Mouse (Mus musculus): Measurements from ENCODE around the gene Acsf3. TPM values are rescaled to one million over a fixed set of nuclear protein-coding genes. Genes with fewer than 3 reads are reported as not detected.
A peak's percentile ranks its signal among the peaks of the same experiment; 100 is the strongest.

Gene Acsf3
- polyA plus RNA-seq, 1 experiment from 2014 or later, result 8.5 TPM

DNA sequence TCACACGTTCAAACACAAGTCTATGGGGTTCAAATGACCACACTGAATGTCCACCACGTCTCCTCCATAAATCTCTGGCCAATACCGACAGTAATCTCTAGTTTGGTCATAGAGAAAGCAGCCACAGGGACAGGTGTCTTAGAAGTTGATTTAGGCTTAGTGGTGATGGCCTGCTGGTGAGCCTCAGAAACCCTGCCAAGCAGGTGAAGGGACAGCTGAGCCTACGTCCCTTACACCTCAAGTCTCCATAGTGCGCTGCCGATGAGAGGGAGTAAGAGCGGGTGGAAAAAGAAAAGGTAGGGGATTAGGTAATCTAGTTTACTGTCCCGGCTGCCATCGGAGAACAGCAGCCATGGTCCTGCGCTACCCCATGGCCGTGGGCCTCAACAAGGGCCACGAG, 60.9 kb downstream of the Acsf3 start:
- H3K4me3 ChIP-seq (replicated peaks), result no peak overlapping the region
- ATAC-seq (ENCODE audit: low read depth) (no peak), DNase-seq (no peak)
- peaks cover 35% of the 10 kb centered on the region for H3K27me3 ChIP-seq
- H3K4me1 ChIP-seq (replicated peaks), result no peaks in the 10 kb centered on the region; the same call in 1 of the 2 replicates
- H3K36me3 ChIP-seq, result no peaks in the 10 kb centered on the region
- WGBS (ENCODE audit: insufficient replicate concordance), result 77% methylated on average over 12 of the region's 12 CpGs
- H3K27ac ChIP-seq, result no peak overlapping the region
- no peak overlapping the region for H3K4me2 ChIP-seq
- no peaks in the 10 kb centered on the region for H3K9me3 ChIP-seq (replicated peaks)
- H3K9ac ChIP-seq, result no peak overlapping the region

- ATAC-seq (ENCODE audit: low read depth) (no peak), DNase-seq (no peak)
- WGBS (ENCODE audit: insufficient replicate concordance), result 72% methylated on average over 13 of the region's 13 CpGs
- Histone ChIP-seq H3K9me3 (replicated peaks) (no peaks in the 10 kb centered on the region), H3K27me3 (peaks cover 32% of the 10 kb centered on the region), H3K27ac (no peak overlapping the region), H3K9ac (no peak overlapping the region), H3K4me1 (replicated peaks) (no peaks in the 10 kb centered on the region; the same call in 1 of the 2 replicates), H3K4me3 (replicated peaks) (no peak overlapping the region), H3K4me2 (no peak overlapping the region), H3K36me3 (no peaks in the 10 kb centered on the region)
These were observed 61.4 kb downstream of the Acsf3 start for GRCm38 (mm10) chr8:122836696-122837095.

DNA sequence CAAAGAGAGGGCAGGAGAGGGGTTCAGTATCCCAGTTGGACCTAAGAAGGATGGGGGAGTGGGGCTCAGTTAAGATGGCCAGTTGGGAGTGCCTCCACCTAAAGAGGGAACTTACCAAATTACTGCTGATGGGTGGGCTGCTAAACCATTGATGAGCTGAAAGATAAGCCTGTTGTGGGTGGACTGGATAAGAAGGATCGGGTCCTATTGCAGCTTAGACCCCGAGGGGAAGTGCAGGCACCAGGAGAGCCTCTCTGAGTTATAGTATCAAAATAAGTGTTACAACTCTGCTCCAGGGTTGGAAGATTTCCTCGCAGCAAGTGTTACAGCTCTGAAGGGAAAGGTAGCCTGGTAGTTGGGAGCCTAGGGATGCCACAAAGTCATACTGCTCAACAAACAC, 68.9 kb downstream of the Acsf3 start:
- H3K4me3 ChIP-seq (replicated peaks), result no peak overlapping the region
- H3K9me3 ChIP-seq (replicated peaks), result no peaks in the 10 kb centered on the region
- ATAC-seq (ENCODE audit: low read depth), result no peak
- no peak overlapping the region for H3K9ac ChIP-seq
- no peak overlapping the region for H3K4me2 ChIP-seq
- H3K36me3 ChIP-seq, result no peaks in the 10 kb centered on the region
- peaks cover 4% of the 10 kb centered on the region; the same call in 1 of the 2 replicates for H3K4me1 ChIP-seq (replicated peaks)
- WGBS (ENCODE audit: insufficient replicate concordance), result 25% methylated on average over 3 of the region's 3 CpGs
- no peak for DNase-seq
- H3K27ac ChIP-seq, result no peak overlapping the region
- peaks cover 69% of the 10 kb centered on the region for H3K27me3 ChIP-seq

DNA sequence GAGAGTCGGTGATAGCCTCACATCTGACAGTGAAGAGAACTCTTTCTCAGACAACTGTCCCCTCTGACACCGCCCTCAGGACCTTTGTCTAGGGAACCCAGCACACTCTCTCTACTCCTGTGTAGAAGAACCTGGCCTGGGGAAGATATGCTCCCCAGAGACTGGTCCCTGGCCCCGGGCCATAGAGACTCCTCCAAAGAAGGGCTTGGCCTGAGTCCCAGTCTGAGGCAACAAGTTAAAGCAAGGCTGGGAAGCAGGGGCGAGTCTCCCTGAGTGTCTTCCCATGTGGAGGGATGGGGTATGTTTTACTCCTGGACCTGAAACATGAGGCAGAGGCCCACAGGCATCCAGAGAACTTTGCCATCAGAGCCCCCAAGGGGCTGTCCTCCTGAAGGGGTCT, 70.4 kb downstream of the Acsf3 start:
- Histone ChIP-seq H3K4me2 (no peak overlapping the region), H3K27me3 (peaks cover 72% of the 10 kb centered on the region), H3K4me1 (replicated peaks) (peaks cover 4% of the 10 kb centered on the region; the same call in 1 of the 2 replicates), H3K27ac (no peak overlapping the region), H3K4me3 (replicated peaks) (no peak overlapping the region), H3K9ac (no peak overlapping the region), H3K9me3 (replicated peaks) (no peaks in the 10 kb centered on the region), H3K36me3 (no peaks in the 10 kb centered on the region)
- no peak for ATAC-seq (ENCODE audit: low read depth)
- 65% methylated on average over 4 of the region's 4 CpGs for WGBS (ENCODE audit: insufficient replicate concordance)
- no peak for DNase-seq

- H3K27me3 ChIP-seq, result peaks cover 79% of the 10 kb centered on the region
These were observed 72.7 kb downstream of the Acsf3 start, which contains the start of gene Cdh15 for GRCm38 (mm10) chr8:122847829-122848561. Gene Cdh15, plus strand, starts transcription at chr8:122847966.

DNA sequence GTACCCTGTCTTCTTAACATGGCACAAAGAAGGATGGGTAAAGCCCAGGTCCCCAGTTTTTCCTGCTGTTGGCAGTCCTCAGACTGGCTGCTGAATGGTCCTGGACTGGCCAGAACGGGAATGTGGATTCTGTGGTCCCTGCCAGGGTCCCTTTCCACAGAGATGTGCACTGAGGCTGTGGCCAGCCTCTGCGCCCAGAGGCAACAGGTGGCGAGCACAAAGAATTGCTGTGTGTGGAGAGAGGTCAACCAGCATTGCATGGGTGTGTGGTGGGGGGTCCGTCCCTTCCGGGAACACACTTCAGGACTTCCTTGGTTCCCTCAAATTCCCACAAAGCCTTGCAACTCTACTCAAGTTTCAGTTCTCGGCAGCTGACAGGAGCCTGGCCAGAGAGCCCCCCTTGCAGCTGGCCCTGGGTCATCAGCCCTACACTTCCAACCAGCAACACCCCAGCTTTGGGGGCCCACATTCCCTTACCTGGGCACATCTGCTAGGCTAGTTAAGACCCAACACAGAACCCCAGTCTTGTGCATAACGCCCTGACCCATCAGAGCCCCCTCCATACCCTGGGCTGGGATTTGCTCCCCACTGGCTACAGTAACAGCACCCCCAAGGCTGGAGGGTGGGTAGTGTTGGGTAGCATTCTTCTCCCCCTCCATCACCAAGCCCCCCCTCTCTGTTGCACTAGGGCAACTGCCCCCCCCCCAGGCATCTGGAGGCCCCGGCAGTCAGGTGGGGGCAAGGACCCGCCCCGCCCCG, 74.0 kb downstream of the Acsf3 start:
- ATAC-seq (ENCODE audit: low read depth) (no peak), DNase-seq (no peak)
- no peak overlapping the region for H3K9ac ChIP-seq
- no peak overlapping the region for H3K4me2 ChIP-seq
- no peak overlapping the region for H3K4me3 ChIP-seq (replicated peaks)
- WGBS (ENCODE audit: insufficient replicate concordance), result 62% methylated on average over 11 of the region's 11 CpGs
- H3K27ac ChIP-seq, result no peak overlapping the region
- H3K36me3 ChIP-seq, result no peaks in the 10 kb centered on the region
- peaks cover 79% of the 10 kb centered on the region for H3K27me3 ChIP-seq
- H3K4me1 ChIP-seq (replicated peaks), result peaks cover 4% of the 10 kb centered on the region; the same call in 1 of the 2 replicates
- no peaks in the 10 kb centered on the region for H3K9me3 ChIP-seq (replicated peaks)

More at GRCm38 (mm10) chr8:122847829-122848561, 72.7 kb downstream of the Acsf3 start, which contains the start of gene Cdh15:
- WGBS (ENCODE audit: insufficient replicate concordance), result 15% methylated on average over 18 of the region's 18 CpGs
- peaks cover 4% of the 10 kb centered on the region; the same call in 1 of the 2 replicates for H3K4me1 ChIP-seq (replicated peaks)
- 0 out of 2 replicates have a peak within 1 kb of the TSS, but pooled peaks have one; percentile 21 for H3K4me2 ChIP-seq
- no peaks in the 10 kb centered on the region for H3K9me3 ChIP-seq (replicated peaks)
- no peak within 1 kb of the TSS for H3K27ac ChIP-seq
- ATAC-seq (ENCODE audit: low read depth) (peak; percentile 89), DNase-seq (peak; percentile 55)
- H3K36me3 ChIP-seq, result no peaks in the 10 kb centered on the region
- H3K9ac ChIP-seq, result no peak within 1 kb of the TSS
- no peak within 1 kb of the TSS for H3K4me3 ChIP-seq (replicated peaks)

- ATAC-seq (ENCODE audit: low read depth), result no peak
- WGBS (ENCODE audit: insufficient replicate concordance), result 41% methylated on average over 3 of the region's 3 CpGs
- Histone ChIP-seq H3K4me2 (no peak overlapping the region), H3K4me3 (replicated peaks) (no peak overlapping the region), H3K27ac (no peak overlapping the region), H3K27me3 (peaks cover 79% of the 10 kb centered on the region), H3K4me1 (replicated peaks) (peaks cover 4% of the 10 kb centered on the region; the same call in 1 of the 2 replicates), H3K9me3 (replicated peaks) (no peaks in the 10 kb centered on the region), H3K9ac (no peak overlapping the region), H3K36me3 (no peaks in the 10 kb centered on the region)
- DNase-seq, result no peak
These were observed 75.5 kb downstream of the Acsf3 start for GRCm38 (mm10) chr8:122850641-122851240.

- Histone ChIP-seq H3K4me1 (replicated peaks) (peaks cover 4% of the 10 kb centered on the region; the same call in 1 of the 2 replicates), H3K9ac (no peak overlapping the region), H3K4me2 (no peak overlapping the region), H3K9me3 (replicated peaks) (no peaks in the 10 kb centered on the region), H3K27ac (no peak overlapping the region), H3K4me3 (replicated peaks) (no peak overlapping the region), H3K27me3 (peaks cover 68% of the 10 kb centered on the region), H3K36me3 (no peaks in the 10 kb centered on the region)
- DNase-seq (no peak), ATAC-seq (ENCODE audit: low read depth) (no peak)
- 62% methylated on average over 12 of the region's 12 CpGs for WGBS (ENCODE audit: insufficient replicate concordance)
These were observed 76.6 kb downstream of the Acsf3 start for GRCm38 (mm10) chr8:122851692-122852545.

DNA sequence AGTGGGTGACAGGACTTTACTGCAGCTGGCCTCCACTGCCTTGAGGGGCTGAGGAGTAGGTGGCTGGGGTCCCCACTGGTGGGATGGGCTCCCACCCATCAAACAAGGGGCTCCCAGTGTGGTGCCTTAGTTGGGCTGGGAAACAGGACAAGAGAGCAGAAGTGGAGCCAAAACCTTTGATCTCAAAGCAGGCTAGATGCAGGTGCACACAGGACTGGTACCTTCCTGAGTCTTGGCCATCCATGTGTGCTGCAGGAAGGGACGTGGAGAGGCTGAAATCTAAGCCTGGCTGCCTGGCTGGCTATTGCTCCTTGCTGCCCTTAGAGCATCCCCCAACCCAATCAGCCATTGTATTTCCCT, 77.2 kb downstream of the Acsf3 start:
- H3K4me3 ChIP-seq (replicated peaks), result no peak overlapping the region
- no peak for DNase-seq
- ATAC-seq (ENCODE audit: low read depth), result no peak
- no peaks in the 10 kb centered on the region for H3K9me3 ChIP-seq (replicated peaks)
- no peaks in the 10 kb centered on the region for H3K36me3 ChIP-seq
- no peak overlapping the region for H3K9ac ChIP-seq
- H3K27ac ChIP-seq, result no peak overlapping the region
- 47% methylated on average over 1 of the region's 1 CpGs for WGBS (ENCODE audit: insufficient replicate concordance)
- no peak overlapping the region for H3K4me2 ChIP-seq
- H3K27me3 ChIP-seq, result peaks cover 65% of the 10 kb centered on the region
- peaks cover 4% of the 10 kb centered on the region; the same call in 1 of the 2 replicates for H3K4me1 ChIP-seq (replicated peaks)

- peaks cover 63% of the 10 kb centered on the region for H3K27me3 ChIP-seq
- ATAC-seq (ENCODE audit: low read depth) (no peak), DNase-seq (no peak)
- H3K4me1 ChIP-seq (replicated peaks), result peaks cover 2% of the 10 kb centered on the region; the same call in 1 of the 2 replicates
- H3K4me3 ChIP-seq (replicated peaks), result no peak overlapping the region
- H3K27ac ChIP-seq, result no peak overlapping the region
- H3K4me2 ChIP-seq, result no peak overlapping the region
- WGBS (ENCODE audit: insufficient replicate concordance), result 39% methylated on average over 11 of the region's 11 CpGs
- H3K9me3 ChIP-seq (replicated peaks), result no peaks in the 10 kb centered on the region
- no peaks in the 10 kb centered on the region for H3K36me3 ChIP-seq
- no peak overlapping the region for H3K9ac ChIP-seq
These were observed 78.1 kb downstream of the Acsf3 start for GRCm38 (mm10) chr8:122853340-122853771.
